Mouse (Mus musculus): Measurements from ENCODE around the gene Mdm4.
"Not testable (repeated sequence)": the region's sequence is repeated elsewhere in the genome, so short reads cannot be mapped to it uniquely, and the experiment has no call there.

Gene Mdm4

GRCm38 (mm10) chr1:133057345-133058034 lies 27.1 kb upstream of the Mdm4 start:
- in situ Hi-C loops (cut with MboI; ENCODE audit: low pct_unique_long_range_greater_than_20kb in 1 of 2, low sequenced_read_pairs in 2 of 2, unreplicated experiment in 1 of 2): no loop called here

DNA sequence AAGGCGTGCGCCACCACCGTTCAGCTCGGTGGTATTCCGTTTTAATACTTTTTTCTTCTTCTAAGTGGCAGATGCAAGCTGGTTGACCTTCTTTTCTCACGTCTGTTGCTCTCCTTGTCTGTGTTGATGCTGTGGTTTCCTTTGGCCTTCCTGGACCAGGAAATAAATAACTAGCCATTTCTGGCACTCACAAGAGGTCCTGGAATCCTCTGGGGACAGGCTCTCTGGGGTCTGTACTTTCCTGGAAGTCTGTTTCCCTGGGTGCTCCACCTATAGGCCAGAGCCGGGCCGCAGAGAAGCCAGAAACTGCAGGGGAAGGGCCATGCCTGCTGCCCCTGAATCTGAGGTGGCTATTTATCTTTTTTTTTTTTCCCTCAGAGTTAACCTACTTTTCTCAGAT lies 24.0 kb upstream of the Mdm4 start:
- in situ Hi-C loops (cut with MboI; ENCODE audit: low pct_unique_long_range_greater_than_20kb in 1 of 2, low sequenced_read_pairs in 2 of 2, unreplicated experiment in 1 of 2): loop anchor here in 1 of 2 experiments (5.0 kb wide), 1 partner anchor 33 kb away; no protein-coding TSS in a partner anchor

DNA sequence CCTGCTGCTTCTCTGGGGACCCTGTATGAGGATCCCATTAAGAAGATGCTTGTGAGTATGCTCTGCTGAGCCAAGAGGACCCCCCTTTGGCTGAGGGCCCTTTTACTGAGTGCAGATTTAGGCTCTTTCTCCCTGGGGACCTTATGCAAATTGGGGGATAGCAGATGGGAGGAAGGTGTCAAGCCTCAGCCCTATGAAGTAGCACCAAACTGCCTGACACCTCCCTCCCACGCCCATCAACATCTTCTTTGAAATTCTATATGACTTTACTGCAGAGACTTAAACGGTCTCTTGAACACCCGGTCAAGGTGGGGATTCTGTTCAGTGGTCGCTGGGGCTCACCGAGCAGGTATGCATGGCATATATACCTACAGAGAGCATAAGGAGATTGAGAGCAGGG lies 22.7 kb upstream of the Mdm4 start:
- in situ Hi-C loops (cut with MboI; ENCODE audit: low pct_unique_long_range_greater_than_20kb in 1 of 2, low sequenced_read_pairs in 2 of 2, unreplicated experiment in 1 of 2): loop anchor here in 1 of 2 experiments (5.0 kb wide), 1 partner anchor 34 kb away; no protein-coding TSS in a partner anchor

- in situ Hi-C loops (cut with MboI; ENCODE audit: low pct_unique_long_range_greater_than_20kb in 1 of 2, low sequenced_read_pairs in 2 of 2, unreplicated experiment in 1 of 2): loop anchor here in 1 of 2 experiments (5.0 kb wide), 1 partner anchor 35 kb away; no protein-coding TSS in a partner anchor
Measured at GRCm38 (mm10) chr1:133051829-133052228, 21.5 kb upstream of the Mdm4 start.

- in situ Hi-C loops (cut with MboI; ENCODE audit: low pct_unique_long_range_greater_than_20kb in 1 of 2, low sequenced_read_pairs in 2 of 2, unreplicated experiment in 1 of 2): loop anchor here in 1 of 2 experiments (5.0 kb wide), 1 partner anchor 37 kb away; no protein-coding TSS in a partner anchor
Measured at GRCm38 (mm10) chr1:133050001-133050431, 19.7 kb upstream of the Mdm4 start.

- in situ Hi-C loops (cut with MboI; ENCODE audit: low pct_unique_long_range_greater_than_20kb in 1 of 2, low sequenced_read_pairs in 2 of 2, unreplicated experiment in 1 of 2): loop anchor here in 1 of 2 experiments (5.0 to 10.0 kb wide), 2 partner anchors 39 to 306 kb away; partner anchors contain the start of gene Ren1
Measured at GRCm38 (mm10) chr1:133048690-133049089, 18.3 kb upstream of the Mdm4 start.

DNA sequence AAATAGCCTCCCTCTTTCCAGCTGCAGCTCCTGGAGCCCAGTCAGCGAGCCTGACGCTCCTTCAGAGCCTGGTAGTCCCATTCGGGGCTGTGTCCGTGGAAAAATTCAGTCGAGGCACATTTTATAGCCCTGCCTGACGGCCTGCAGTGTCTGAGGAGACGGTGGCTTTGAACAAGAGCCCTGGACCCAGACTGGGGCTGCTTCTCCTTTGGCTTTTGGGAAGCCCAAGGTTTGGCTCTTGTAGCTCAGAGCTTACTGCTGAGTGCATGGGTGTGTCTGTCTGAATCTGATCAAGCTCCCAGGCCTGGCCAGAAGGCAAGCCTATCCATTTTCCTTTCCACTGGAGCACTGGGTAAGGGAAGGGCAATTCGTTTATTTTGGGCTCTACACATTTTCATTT lies 17.2 kb upstream of the Mdm4 start:
- in situ Hi-C loops (cut with MboI; ENCODE audit: low pct_unique_long_range_greater_than_20kb in 1 of 2, low sequenced_read_pairs in 2 of 2, unreplicated experiment in 1 of 2): loop anchor here in 1 of 2 experiments (5.0 to 10.0 kb wide), 2 partner anchors 40 to 307 kb away; partner anchors contain the start of gene Ren1

DNA sequence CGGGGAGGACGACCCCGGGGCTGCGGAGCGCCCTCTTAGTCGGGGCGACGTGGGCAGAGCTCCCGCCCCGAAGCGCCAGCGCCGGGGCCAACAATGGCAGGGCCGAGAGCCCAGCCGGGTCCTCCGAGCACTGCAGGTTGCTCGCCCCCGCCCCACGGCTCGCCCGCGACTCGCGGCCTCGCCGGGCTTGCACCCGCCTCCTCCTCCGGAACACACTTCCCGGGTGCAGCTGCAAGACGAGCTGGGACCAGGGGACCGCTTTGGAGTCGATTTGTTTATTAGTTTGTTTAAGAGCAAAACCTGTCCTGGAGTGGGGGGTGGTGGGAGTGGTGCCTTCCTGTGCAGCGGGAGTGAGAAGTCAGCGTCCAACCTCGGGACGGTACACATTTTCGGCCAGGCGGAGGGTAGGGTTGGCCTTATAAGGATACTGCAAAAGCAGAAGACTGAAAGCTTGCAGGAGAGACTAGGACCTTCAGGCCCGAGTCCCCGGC lies 16.1 kb upstream of the Mdm4 start:
- in situ Hi-C loops (cut with MboI; ENCODE audit: low pct_unique_long_range_greater_than_20kb in 1 of 2, low sequenced_read_pairs in 2 of 2, unreplicated experiment in 1 of 2): loop anchor here in 1 of 2 experiments (5.0 to 10.0 kb wide), 2 partner anchors 41 to 308 kb away; partner anchors contain the start of gene Ren1

DNA sequence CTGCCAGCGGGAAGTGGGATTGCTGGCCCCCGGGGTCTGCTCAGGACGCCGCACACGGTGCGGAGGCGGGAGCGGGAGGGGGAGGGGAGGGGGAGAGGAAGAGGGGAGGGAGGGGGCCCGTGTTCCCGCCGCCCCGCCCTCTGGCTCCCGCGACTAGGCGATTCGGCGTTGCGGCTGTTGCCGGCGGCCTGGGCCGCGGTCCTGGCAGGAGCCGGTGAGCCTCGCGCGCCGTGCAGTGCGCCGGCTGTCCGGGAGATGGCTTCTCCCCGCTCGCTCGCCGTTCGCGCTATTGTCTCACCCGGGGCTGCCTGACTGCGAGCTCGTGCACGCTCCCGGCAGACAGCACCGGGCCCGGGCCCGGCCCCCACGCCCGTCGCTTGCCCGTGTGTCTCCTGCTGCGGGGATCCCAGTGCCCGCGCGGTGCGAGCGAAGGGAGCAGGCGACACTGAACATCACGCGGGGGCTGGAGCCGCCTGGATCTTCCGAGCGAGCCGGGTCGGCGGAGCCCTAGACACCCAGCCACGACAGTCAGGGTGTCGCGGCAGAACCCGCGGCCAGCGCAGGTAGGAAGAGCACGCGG lies 15.6 kb upstream of the Mdm4 start:
- in situ Hi-C loops (cut with MboI; ENCODE audit: low pct_unique_long_range_greater_than_20kb in 1 of 2, low sequenced_read_pairs in 2 of 2, unreplicated experiment in 1 of 2): loop anchor here in 1 of 2 experiments (5.0 to 10.0 kb wide), 2 partner anchors 41 to 309 kb away; partner anchors contain the start of gene Ren1

- in situ Hi-C loops (cut with MboI; ENCODE audit: low pct_unique_long_range_greater_than_20kb in 1 of 2, low sequenced_read_pairs in 2 of 2, unreplicated experiment in 1 of 2): loop anchor here in 1 of 2 experiments (5.0 to 10.0 kb wide), 2 partner anchors 42 to 310 kb away; partner anchors contain the start of gene Ren1
Measured at GRCm38 (mm10) chr1:133045011-133045860, 14.9 kb upstream of the Mdm4 start, which contains the start of gene Pik3c2b. Gene Pik3c2b, plus strand, starts transcription at chr1:133045667.

DNA sequence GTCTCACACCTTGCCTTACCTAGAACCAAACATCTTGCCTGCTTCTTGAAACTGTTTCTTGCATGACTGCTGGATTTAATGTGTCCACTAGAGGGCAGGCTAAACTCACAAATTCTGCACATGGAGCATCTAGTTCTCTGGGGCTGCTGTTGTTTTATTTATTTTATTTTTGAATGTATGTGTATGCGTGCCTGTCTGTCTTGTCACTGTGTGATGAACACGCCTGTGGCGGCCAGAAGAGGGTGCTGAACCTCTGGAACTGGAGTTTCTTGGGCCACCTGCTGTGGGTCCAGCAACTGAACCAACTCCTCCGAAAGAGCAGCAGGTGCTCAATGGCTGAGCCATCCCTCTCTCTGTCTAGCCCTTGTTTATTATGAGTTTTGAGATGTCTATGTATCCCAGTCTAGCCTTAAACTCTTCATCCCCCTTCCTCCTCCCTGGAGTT lies 9.2 kb upstream of the Mdm4 start:
- in situ Hi-C loops (cut with MboI; ENCODE audit: low pct_unique_long_range_greater_than_20kb in 1 of 2, low sequenced_read_pairs in 2 of 2, unreplicated experiment in 1 of 2): no loop called here

DNA sequence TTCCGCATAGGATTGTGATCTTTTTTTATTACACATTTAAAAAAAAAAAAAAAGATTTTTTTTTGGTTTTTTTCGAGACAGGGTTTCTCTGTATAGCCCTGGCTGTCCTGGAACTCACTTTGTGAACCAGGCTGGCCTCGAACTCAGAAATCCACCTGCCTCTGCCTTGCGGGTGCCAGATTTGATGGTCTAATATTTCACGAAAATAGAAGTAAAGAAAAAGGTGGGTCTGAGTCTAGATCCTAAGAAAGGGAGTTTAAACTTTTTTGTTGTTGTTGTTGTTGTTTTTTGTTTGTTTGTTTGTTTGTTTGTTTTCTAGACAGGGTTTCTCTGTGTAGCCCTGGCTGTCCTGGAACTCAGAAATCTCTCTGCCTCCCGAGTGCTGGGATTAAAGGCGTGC lies 4.3 kb upstream of the Mdm4 start:
- in situ Hi-C loops (cut with MboI; ENCODE audit: low pct_unique_long_range_greater_than_20kb in 1 of 2, low sequenced_read_pairs in 2 of 2, unreplicated experiment in 1 of 2): not testable (repeated sequence)

GRCm38 (mm10) chr1:133034091-133034460 lies 3.7 kb upstream of the Mdm4 start:
- in situ Hi-C loops (cut with MboI; ENCODE audit: low pct_unique_long_range_greater_than_20kb in 1 of 2, low sequenced_read_pairs in 2 of 2, unreplicated experiment in 1 of 2): no loop called here

DNA sequence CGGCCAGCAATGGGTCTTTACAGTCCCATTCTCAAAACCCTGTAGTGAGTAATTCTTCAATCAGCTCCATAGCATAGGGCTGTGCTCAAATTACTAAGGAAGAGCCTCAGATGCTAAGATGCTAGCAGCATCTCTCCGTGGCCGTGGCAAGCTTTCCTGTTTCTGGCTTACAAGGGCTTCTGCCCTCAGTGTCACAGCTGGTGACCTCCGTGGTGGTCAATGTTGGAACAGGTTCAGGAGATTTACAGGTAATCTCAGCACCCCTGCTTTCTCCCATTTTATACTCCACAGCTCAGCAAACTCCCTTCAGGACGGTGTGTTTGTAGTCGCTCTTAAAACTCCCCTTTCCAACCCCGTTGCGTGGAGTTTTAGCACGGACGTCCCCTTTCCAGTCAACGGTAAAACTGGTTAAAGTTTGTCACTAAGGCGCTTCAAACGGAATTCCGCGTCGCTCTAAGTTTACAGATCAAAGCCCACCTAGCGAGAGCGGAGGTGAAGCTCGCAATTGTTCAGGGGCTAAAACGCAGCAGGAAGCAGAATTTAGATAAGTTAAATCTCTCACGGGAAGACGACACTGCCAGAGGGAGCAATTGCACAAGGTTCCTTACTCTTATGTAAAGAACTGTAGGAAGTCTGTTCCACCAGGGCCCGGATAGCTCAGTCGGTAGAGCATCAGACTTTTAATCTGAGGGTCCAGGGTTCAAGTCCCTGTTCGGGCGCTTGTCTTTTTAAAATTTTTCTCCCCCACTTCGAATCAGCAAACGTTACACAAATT lies 3.1 kb upstream of the Mdm4 start:
- in situ Hi-C loops (cut with MboI; ENCODE audit: low pct_unique_long_range_greater_than_20kb in 1 of 2, low sequenced_read_pairs in 2 of 2, unreplicated experiment in 1 of 2): no loop called here

- in situ Hi-C loops (cut with MboI; ENCODE audit: low pct_unique_long_range_greater_than_20kb in 1 of 2, low sequenced_read_pairs in 2 of 2, unreplicated experiment in 1 of 2): no loop called here
Measured at GRCm38 (mm10) chr1:133032981-133033315, 2.6 kb upstream of the Mdm4 start.

- in situ Hi-C loops (cut with MboI; ENCODE audit: low pct_unique_long_range_greater_than_20kb in 1 of 2, low sequenced_read_pairs in 2 of 2, unreplicated experiment in 1 of 2): no loop called here
Measured at GRCm38 (mm10) chr1:133029744-133030143, 617 bp downstream of the Mdm4 start.

DNA sequence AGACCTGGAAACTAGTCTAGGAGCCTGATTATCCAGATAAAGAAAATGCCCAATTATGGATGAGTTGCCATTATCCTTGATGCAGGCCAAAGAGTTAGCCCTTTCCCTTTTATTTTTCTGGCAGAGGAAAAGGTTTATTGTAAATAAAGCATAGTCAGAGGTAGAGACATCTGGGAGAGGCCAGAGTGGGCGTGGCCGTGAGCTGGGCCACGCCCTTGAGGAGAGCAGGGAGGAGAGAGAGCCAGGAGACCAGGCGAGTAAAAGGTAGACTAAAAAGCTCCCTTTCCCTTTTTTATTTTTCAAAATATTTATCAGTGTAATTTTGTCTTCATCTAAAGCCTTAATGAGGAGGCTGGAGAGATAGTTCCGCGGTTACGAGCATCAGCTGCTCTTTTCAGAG lies 2.4 kb downstream of the Mdm4 start:
- in situ Hi-C loops (cut with MboI; ENCODE audit: low pct_unique_long_range_greater_than_20kb in 1 of 2, low sequenced_read_pairs in 2 of 2, unreplicated experiment in 1 of 2): no loop called here

- in situ Hi-C loops (cut with MboI; ENCODE audit: low pct_unique_long_range_greater_than_20kb in 1 of 2, low sequenced_read_pairs in 2 of 2, unreplicated experiment in 1 of 2): no loop called here
Measured at GRCm38 (mm10) chr1:133027126-133027525, 3.2 kb downstream of the Mdm4 start.

Data from mouse embryonic stem cell (cell line).